Comparison of ENCODE assay signal across 24 mouse cellular contexts in the genomic region with DNA sequence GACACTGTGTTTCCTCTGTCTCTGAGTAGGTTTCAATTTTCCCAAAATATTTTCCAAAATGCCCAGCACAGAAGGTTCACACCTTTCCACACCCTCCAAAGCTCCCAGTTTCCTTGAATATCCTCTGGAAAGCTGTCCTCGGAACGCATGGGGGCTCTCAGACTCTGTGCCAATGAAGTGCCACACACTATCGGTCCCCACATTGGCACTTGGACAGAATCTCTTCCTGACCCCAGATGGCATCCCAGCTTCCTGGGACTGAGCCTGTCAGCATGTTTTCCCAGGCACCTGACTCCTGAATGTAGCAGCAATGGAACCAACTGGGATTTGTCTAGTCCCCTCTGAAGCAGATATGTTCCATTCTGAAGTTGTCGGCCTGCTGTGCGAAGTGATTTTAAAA. TPM values are rescaled to one million over a fixed set of nuclear protein-coding genes. Genes with fewer than 3 reads are reported as not detected.
DNase-seq lines count a peak whose midpoint lies in the region; ATAC-seq and TF ChIP-seq lines count a peak whose summit lies in the region.
"Had no signal": no experiment of that assay in that cellular context is flagged by ENCODE, and none has a peak within 500 bp of the region (broad histone marks: within the 10 kb centered on the region; RNA-seq: fewer than 3 reads in every experiment).

No protein-coding gene starts in this region.

- H3K79me2 ChIP-seq in heart, adult 2 months (replicated peaks; ENCODE audit: control insufficient read depth, insufficient read depth, low read length), result no peaks in the 10 kb centered on the region

- no peaks in the 10 kb centered on the region for H3K4me1 ChIP-seq in heart, postnatal 0 days (ENCODE audit: control insufficient read depth, insufficient read depth)
- no peaks in the 10 kb centered on the region; the same call in 1 of the 2 replicates for H3K4me1 ChIP-seq in heart, adult 2 months (ENCODE audit: control insufficient read depth, insufficient read depth, low read length)
- peaks cover 3% of the 10 kb centered on the region; the same call in 1 of the 2 replicates for H3K4me1 ChIP-seq in midbrain, postnatal 0 days (ENCODE audit: insufficient read depth, low read length)
- 0 out of 2 replicates have a peak, but pooled peaks cover 7% of the 10 kb centered on the region for H3K4me1 ChIP-seq in midbrain, embryonic 13.5 days (replicated peaks)
- H3K4me1 ChIP-seq: embryonic facial prominence, embryonic 15.5 days; heart, embryonic 10.5 days had no signal

- 63% methylated on average over 5 of the region's 5 CpGs for WGBS in heart, postnatal 0 days
- 61% methylated on average over 5 of the region's 5 CpGs for WGBS in heart, adult 2 months
- 89% methylated on average over 5 of the region's 5 CpGs for WGBS in midbrain, postnatal 0 days
- WGBS in midbrain, embryonic 13.5 days, result 89% methylated on average over 5 of the region's 5 CpGs

- peak; percentile 16 for DNase-seq in heart, postnatal 0 days (ENCODE audit: low spot score)
- no peak for DNase-seq in heart, adult 2 months
- peak; percentile 59 for DNase-seq in midbrain, postnatal 0 days (ENCODE audit: low spot score)
- peak; percentile 84 for DNase-seq in cerebellum, adult 9-11 months
- DNase-seq in yolk sac, embryonic 10.5 days (ENCODE audit: low spot score), result no peak
- no peak for DNase-seq in urinary bladder, postnatal 4 days (ENCODE audit: low spot score in 2 of 2)
- DNase-seq in gastrocnemius, postnatal 14 days, result no peak
- DNase-seq: adrenal gland, postnatal 14 days; kidney, adult 2 months; layer of hippocampus, adult 9-11 months; liver, postnatal 0 days; thymus, adult 2 months; thymus, postnatal 4 days had no signal

- H3K9ac ChIP-seq in heart, postnatal 0 days (replicated peaks; ENCODE audit: low read depth, low read length), result no peak overlapping the region
- H3K9ac ChIP-seq in heart, adult 2 months (ENCODE audit: low read depth, low read length), result no peak overlapping the region
- H3K9ac ChIP-seq in midbrain, postnatal 0 days (replicated peaks; ENCODE audit: low read length, poor library complexity, severe bottlenecking), result no peak overlapping the region
- H3K9ac ChIP-seq in midbrain, embryonic 13.5 days (replicated peaks), result no peak overlapping the region
- H3K9ac ChIP-seq: embryonic facial prominence, embryonic 15.5 days; hindbrain, embryonic 14.5 days; liver, postnatal 0 days had no signal

- intact Hi-C loops in heart, adult 2 months (cut with DNase I), result no loop called here
- intact Hi-C loops in gastrocnemius, postnatal 14 days (cut with DNase I; ENCODE audit: low total_unique reads), result no loop called here

- no peak for TF ChIP-seq EP300 in heart, postnatal 0 days (IDR thresholded peaks at IDR 0.05; ENCODE audit: low read depth)
- TF ChIP-seq EP300 in heart, adult 2 months (IDR thresholded peaks at IDR 0.05; ENCODE audit: insufficient read depth, low read depth, low read length), result no peak

- H3K4me2 ChIP-seq in heart, postnatal 0 days (ENCODE audit: low read depth, low read length), result no peak overlapping the region
- H3K4me2 ChIP-seq in midbrain, postnatal 0 days (ENCODE audit: low read depth, low read length, poor library complexity, severe bottlenecking), result no peak overlapping the region
- no peak overlapping the region for H3K4me2 ChIP-seq in midbrain, embryonic 13.5 days (replicated peaks)
- H3K4me2 ChIP-seq: embryonic facial prominence, embryonic 15.5 days; hindbrain, embryonic 14.5 days had no signal

- H3K4me3 ChIP-seq in heart, postnatal 0 days (ENCODE audit: low read depth, low read length), result no peak overlapping the region
- no peak overlapping the region for H3K4me3 ChIP-seq in heart, adult 2 months
- H3K4me3 ChIP-seq in midbrain, postnatal 0 days (ENCODE audit: low read depth, low read length), result no peak overlapping the region
- H3K4me3 ChIP-seq in midbrain, embryonic 13.5 days (replicated peaks), result no peak overlapping the region
- H3K4me3 ChIP-seq: embryonic facial prominence, embryonic 15.5 days; heart, embryonic 10.5 days had no signal

- H3K27ac ChIP-seq in heart, postnatal 0 days (ENCODE audit: low read depth), result no peak overlapping the region
- H3K27ac ChIP-seq in heart, adult 2 months, result no peak overlapping the region
- H3K27ac ChIP-seq in midbrain, postnatal 0 days (ENCODE audit: low read depth, low read length), result no peak overlapping the region
- H3K27ac ChIP-seq in midbrain, embryonic 13.5 days, result no peak overlapping the region
- H3K27ac ChIP-seq: embryonic facial prominence, embryonic 15.5 days; heart, embryonic 10.5 days; hindbrain, embryonic 14.5 days; kidney, postnatal 0 days; macrophage had no signal

- no peak for ATAC-seq in heart, postnatal 0 days (ENCODE audit: insufficient read depth, low read depth)
- ATAC-seq in midbrain, postnatal 0 days (ENCODE audit: low FRiP score), result no peak
- ATAC-seq in midbrain, embryonic 13.5 days, result no peak
- ATAC-seq: liver, postnatal 0 days; lung, postnatal 0 days had no signal

- H3K36me3 ChIP-seq in heart, postnatal 0 days (replicated peaks; ENCODE audit: control insufficient read depth, insufficient read depth, low read length), result no peaks in the 10 kb centered on the region
- no peaks in the 10 kb centered on the region for H3K36me3 ChIP-seq in heart, adult 2 months (ENCODE audit: control insufficient read depth, insufficient read depth, low read length)
- no peaks in the 10 kb centered on the region for H3K36me3 ChIP-seq in midbrain, postnatal 0 days (ENCODE audit: insufficient read depth, low read length)
- no peaks in the 10 kb centered on the region for H3K36me3 ChIP-seq in midbrain, embryonic 13.5 days
- H3K36me3 ChIP-seq: embryonic facial prominence, embryonic 15.5 days; heart, embryonic 10.5 days had no signal

- H3K9me3 ChIP-seq in heart, postnatal 0 days (replicated peaks; ENCODE audit: control insufficient read depth, low read length), result no peaks in the 10 kb centered on the region
- H3K9me3 ChIP-seq in midbrain, postnatal 0 days (ENCODE audit: low read length), result no peaks in the 10 kb centered on the region
- no peaks in the 10 kb centered on the region for H3K9me3 ChIP-seq in midbrain, embryonic 13.5 days
- H3K9me3 ChIP-seq: embryonic facial prominence, embryonic 15.5 days; heart, embryonic 10.5 days had no signal

- peaks cover 17% of the 10 kb centered on the region for H3K27me3 ChIP-seq in heart, postnatal 0 days (ENCODE audit: control insufficient read depth, insufficient read depth, low read length)
- no peaks in the 10 kb centered on the region for H3K27me3 ChIP-seq in heart, adult 2 months (ENCODE audit: control insufficient read depth, insufficient read depth, low read length)
- H3K27me3 ChIP-seq in midbrain, postnatal 0 days (ENCODE audit: insufficient read depth, low read length), result no peaks in the 10 kb centered on the region; the same call in 1 of the 2 replicates
- H3K27me3 ChIP-seq in midbrain, embryonic 13.5 days, result peaks cover 12% of the 10 kb centered on the region

- no peak for TF ChIP-seq CTCF in heart, postnatal 0 days (IDR thresholded peaks at IDR 0.05; ENCODE audit: low read depth)
- no peak for TF ChIP-seq CTCF in heart, adult 2 months (IDR thresholded peaks at IDR 0.05)
- no peak for TF ChIP-seq CTCF in midbrain, postnatal 0 days (IDR thresholded peaks at IDR 0.05)

- no peak for TF ChIP-seq POLR2A in heart, adult 2 months (IDR thresholded peaks at IDR 0.05; ENCODE audit: insufficient read depth, low read depth, low read length)

RNA-seq across cellular contexts. Expression of gene Kcna1, which starts 20.8 kb away (rescaled TPM):
- not detected in 2 replicates for total RNA-seq in heart, postnatal 0 days (2014; rRNA removed; ENCODE audit: low replicate concordance)
- 0.04 and 0.07 TPM in 2 replicates for polyA plus RNA-seq in heart, postnatal 0 days (2015; fragmentation: Nextera tagmentation; extraction: Ambion mirVana)
- total RNA-seq in heart, adult 2 months (2021), result 1 to 10 TPM; 2.6 to 2.9 TPM
- 1.8 and 2.2 TPM in 2 replicates for polyA plus RNA-seq in heart, adult 2 months (2012; rRNA removed)
- 2.1 and 4.2 TPM in 2 replicates for total RNA-seq in midbrain, postnatal 0 days (2014; rRNA removed)
- 2.0 and 2.2 TPM in 2 replicates for polyA plus RNA-seq in midbrain, postnatal 0 days (2015; fragmentation: Nextera tagmentation; extraction: Ambion mirVana)
- polyA plus RNA-seq in midbrain, embryonic 13.5 days (2015; fragmentation: Nextera tagmentation; extraction: Ambion mirVana), result 1.5 and 2.5 TPM in 2 replicates
- total RNA-seq in gastrocnemius, postnatal 14 days (2021), result 1 to 10 TPM; 3.3 to 8.5 TPM
- total RNA-seq: common myeloid progenitor, adult 5-6 weeks; monocyte, adult 5-6 weeks; neutrophil, adult 5-6 weeks had no signal
- polyA plus RNA-seq: liver, adult 2 months; liver, postnatal 0 days; macrophage had no signal

Comparison
In these comparisons a context has a peak if more than half of its experiments do, and no peak if none do; other contexts are left out.
1. DNase-seq: peak in heart, postnatal 0 days (single experiment), midbrain, postnatal 0 days (single experiment) and cerebellum, adult 9-11 months (single experiment); none in heart, adult 2 months (0 of 2), yolk sac, embryonic 10.5 days (single experiment), urinary bladder, postnatal 4 days (0 of 2) and gastrocnemius, postnatal 14 days (single experiment).